Mouse (Mus musculus) T-helper 1 cell (primary cell): ENCODE data around the gene Rin3.

Source experiments
- in situ Hi-C: fragments of 300-600 bp; cut with MboI, MseI; formaldehyde crosslinking; loops from one replicate; pipeline ENCODE4 v1.15.1; 2025; ENCODE audit warnings: high pct_unique_total_duplicates

The Rin3 gene

DNA sequence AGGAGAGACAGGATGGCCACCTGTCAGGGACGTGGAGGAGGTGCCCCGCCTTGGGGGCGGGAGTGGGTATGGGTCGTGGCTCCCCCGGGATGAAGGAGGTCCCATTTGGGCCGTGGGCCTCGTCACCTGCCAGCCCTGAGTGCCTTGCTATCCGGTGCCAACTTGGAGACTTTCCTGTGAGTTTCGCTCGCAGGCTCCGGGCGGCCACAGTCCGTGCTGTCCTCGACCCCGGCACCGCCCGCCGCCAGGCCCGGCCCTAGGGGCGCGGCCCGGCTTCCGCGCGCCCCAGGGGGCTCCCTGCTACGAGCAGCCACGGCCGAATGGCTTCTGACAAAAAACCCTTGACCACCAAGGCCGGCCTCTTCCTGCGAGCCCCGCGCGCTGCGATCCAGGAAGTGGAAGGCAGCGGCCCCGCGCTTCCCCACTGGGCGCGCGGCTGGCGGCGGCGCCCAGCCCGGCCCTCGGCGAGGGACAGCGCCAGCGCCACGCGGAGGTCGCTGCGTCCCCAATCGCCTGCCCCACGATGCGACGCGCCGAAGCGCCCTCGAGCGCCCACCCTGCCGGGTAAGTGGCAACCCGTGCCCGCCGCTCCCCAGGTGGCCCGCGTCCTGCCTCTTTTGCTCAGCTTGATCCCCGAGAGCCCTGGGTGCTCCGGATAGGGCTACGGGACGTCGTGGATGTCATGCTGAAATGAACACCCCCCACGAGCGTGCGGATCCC is at the start of gene Rin3:
Rin3 (plus strand) TSS at position 286 of the 720 bp plus-strand sequence.
- in situ Hi-C loops, result loop anchor here (25.0 kb wide), 1 partner anchor 1196 kb away; the partner anchor contains the start of gene Ppp4r3a

DNA sequence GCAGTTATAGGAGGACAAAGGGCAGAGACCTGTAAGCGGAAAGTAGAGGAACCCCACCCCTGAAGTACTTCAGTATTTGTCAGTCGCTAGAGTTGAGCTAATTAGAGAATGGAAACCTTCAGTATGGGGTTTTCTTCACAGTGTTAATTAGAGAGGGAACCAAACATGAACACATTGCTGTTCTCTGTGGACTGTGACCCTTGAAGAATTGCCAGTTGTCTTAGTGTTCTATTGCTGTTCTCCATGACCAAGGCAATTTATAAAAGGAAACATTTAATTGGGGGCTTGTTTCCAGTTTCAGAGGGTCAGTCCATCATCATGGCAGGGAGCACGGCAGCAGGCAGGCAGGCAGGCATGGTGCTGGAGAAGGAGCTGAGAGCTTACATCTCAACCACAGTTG is 47.3 kb upstream of the Rin3 start:
- in situ Hi-C loops, result no loop called here

DNA sequence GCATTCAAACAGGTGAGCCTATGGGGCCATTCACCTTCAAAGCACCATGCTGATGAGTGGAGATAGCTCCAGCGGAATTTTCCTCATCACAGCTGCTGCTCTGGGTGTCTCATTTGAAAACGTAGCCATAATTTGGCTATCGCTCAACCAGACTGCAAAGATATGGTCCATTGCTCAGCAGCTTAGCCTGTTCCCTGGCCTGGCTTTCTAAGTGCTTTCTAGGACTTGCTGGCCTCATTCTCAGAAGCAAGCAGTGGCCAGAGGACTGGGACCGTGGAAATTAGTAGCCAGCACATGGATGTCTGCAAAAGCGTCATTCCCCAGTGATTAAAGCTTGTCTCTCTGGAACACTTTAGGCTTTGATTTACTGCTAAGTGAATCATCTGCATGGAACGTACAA is 46.5 kb upstream of the Rin3 start:
- in situ Hi-C loops, result no loop called here

DNA sequence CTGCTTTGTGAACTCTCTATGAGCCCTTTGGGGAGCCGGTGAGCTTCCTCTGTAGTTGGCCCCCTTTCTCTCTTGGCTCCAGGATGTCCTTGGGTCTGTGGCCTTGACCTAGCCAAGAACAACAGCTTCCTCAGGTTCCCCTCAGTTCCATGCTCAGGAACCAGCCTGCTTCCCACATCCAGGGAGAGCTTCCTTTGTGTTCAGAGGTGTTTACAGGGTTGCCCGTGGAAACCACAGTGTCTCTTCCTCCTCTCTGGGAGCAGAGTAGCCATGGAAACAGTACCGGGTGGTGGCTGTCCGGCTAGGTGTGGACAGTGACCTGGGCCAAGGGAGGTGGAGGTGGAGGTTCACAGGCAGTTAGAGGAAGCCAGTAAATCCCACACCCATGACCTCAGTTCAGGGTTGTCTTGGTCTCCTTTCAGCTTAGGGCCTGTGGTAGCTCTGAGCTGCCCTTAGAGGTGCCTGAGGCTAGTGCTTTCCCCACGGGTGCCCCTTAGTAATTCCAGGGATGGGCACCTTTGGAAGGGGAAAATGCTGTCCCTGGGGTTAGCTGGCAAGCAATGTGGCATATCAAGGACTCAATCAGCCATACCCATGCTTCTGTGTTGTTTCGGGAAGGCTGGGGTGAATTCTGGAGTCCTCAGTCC is 40.6 kb upstream of the Rin3 start:
- in situ Hi-C loops, result no loop called here

DNA sequence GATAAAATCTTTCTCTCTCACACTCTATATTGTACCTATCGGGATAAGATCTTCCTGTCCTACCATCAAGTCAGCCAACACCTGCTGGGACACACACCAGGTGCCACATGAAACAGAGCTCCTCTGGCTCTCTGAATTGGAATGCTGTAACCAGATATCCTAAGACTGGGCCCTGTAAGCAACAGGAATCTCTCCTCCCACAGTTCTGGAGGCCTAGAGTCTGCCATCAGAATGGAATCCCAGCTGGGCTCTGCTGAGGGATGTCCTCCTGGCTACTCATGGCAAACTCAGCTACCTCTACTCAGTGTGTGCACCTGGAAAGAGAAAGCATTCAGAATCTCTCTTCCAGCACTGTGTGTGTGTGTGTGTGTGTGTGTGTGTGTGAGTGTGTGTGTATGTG is 38.9 kb upstream of the Rin3 start:
- in situ Hi-C loops, result no loop called here

DNA sequence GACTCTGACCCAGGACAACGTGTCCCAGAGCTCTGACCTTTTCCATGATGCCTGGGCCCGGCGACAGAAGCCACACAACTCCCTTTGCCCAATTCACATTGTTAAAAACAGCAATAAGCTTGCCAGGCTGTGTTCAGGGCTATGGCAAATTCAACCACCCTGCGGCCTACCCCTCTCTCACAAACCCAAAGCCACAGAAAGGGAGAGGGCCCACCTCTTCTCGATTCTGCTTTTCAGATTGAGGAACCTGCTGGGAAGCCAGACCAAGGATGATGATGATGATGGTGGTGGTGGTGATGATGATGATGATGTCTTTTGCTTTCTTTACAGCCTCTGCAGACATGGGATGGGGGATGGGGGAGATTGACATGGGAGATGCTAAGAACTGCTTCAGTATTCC is 36.6 kb upstream of the Rin3 start:
- in situ Hi-C loops, result no loop called here

DNA sequence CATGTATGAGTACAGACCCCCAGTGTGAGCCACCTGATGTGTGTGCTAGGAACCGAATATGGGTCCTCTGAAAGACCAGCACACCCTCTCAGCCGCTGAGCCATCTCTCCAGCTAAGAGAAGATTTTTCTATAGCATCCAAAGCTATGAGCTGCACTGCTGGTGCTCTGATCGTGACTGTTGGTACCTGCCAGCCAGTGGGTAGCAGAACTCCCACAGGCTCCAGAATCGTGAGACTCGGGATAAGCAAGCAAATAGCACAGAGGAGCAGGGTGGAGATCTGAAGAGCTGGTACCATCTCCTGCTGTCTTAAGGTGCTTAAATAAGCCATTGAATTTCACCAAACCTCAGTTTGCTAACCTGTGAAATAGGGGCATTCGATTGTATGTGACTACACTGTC is 34.7 kb upstream of the Rin3 start:
- in situ Hi-C loops, result no loop called here

DNA sequence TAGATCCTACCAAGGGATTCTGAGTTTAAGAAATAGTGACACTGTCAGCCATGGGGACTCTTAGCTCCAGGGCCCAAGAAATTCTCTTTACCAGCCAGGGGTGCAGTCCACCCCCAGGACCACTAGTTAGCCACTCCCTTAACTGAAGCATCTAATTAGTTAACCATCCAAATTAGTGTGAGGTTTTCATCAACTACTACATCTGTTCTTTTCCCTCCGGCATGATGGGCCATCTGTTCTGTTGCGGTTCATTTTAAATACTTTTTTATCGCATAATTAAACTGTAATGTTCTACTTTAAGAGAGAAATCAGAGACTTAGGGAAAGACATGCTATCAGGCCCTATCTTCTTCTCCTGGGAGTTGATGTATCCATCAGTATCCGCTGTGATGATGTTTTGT is 32.5 kb upstream of the Rin3 start:
- in situ Hi-C loops, result no loop called here

DNA sequence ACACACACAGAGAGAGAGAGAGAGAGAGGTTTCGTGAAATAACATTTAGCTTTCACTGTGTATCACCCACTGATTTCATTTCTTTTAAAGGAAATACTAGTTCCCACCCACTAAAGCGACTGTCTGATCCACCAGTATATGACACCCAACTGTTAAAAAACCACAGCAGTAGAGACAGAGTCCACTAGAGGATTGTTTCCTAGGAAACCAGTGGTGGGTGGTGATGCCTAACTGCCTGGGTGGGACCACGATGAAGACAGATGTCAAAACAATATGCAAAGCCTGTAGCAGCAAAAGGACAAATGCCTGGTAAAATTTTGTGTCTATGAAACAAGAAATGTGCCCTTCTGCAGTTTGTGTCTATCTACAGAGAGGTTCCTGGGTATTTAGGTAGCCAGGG is 31.8 kb upstream of the Rin3 start:
- in situ Hi-C loops, result no loop called here

DNA sequence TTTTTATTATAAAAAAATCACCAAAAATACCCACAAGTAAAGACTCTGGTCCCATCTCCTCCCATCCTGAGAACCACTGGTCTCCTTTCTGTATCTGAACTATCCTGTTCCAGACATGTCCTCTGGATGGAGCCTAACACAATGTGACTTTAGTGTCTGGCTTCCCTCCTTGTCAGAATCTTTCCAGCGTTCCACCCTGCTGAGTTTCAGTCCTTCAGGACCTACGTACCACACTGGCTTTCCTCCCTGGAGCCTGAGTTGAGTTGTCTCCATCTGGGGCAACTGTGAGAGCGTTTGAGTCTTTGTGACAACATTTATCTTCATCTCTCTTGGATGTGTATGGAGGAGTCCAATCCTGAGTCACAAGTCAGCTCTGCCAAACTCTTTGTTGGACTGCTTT is 30.9 kb upstream of the Rin3 start:
- in situ Hi-C loops, result no loop called here

DNA sequence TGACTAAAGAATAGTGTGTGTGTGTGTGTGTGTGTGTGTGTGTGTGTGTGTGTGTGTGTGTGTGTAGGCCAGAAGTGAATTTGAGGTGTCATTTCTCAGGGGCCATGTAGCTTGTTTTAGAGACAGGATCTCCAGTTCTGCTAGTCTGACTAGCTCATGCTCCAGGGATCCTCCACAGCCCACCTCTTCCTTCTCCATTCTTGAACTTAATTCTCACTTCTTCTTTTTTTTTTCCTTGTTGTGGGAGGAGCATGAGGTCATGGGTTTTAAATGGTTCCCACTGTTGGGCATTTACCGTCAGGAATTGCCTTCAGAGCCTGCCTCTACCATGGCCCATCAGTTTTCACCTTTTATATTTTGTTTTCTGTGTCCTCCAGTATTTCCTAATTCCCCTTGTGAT is 30.3 kb upstream of the Rin3 start:
- in situ Hi-C loops, result no loop called here

DNA sequence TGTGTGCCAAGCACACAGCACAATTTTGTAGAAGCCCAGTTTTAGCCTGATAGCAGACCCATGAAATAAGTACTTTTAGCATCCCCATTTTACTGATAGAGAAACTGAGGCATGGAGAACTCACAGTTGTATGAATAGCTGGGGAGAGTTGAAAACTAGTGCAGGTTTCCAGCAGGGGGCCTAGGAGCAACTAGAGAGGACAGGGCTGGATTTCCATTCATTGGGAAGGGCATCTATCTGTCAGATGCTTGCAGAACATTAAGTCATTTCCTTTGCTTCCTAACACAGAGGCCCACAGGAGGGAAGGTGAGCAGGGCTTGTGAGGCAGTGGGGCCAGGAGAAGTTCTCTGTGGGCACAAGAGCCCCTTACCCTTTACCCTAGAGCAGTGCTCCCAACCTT is 27.8 kb upstream of the Rin3 start:
- in situ Hi-C loops, result no loop called here

DNA sequence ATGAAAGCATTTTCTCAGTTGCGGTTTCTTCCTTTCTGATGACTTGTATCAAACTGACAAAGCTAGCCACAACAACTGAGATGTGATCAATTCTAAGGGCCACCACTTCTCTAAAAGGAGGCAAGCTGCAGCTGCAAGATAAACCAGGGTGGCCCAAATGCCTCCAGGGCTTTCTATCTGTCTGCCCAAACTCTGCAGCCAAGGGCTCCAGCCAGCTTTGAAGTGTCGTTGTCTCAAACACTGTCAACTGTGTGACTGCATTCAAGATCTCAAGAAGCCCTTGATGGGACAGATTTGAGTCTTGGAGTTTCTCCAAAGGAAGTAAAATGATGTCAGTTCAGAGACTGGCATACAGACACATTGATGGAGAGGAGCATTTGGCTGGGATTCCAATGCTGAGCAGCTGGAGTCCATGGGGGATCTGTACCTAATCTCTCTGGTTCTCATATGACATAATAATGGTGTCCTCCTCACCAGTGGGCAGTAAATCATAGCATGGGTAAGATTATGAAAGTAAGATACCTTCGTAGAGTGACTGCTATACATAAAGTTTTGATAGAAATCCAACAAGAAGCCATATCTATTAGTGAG is 24.2 kb upstream of the Rin3 start:
- in situ Hi-C loops, result no loop called here

DNA sequence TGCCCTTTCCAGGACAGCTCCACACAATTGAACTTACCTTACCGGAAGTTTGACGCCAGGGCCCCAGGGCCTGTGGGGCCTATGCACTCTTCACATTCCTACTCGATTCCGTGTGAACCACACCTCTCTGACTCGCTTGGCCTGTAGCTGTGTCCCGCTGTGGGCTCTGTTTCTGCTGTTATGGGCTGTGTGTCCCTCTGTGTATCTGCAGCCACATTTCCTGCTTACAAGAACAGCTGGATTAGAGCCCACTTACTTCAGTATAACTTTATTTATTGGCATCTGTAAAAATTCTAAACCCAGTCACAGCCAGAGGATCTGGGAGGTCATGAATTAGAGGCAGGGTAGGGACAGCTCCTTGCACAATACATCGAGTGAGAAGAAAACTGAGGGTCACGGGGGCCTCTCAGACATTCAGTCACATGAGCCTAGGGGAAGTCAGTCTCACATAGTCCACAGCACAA is 20.9 kb upstream of the Rin3 start:
- in situ Hi-C loops, result no loop called here

DNA sequence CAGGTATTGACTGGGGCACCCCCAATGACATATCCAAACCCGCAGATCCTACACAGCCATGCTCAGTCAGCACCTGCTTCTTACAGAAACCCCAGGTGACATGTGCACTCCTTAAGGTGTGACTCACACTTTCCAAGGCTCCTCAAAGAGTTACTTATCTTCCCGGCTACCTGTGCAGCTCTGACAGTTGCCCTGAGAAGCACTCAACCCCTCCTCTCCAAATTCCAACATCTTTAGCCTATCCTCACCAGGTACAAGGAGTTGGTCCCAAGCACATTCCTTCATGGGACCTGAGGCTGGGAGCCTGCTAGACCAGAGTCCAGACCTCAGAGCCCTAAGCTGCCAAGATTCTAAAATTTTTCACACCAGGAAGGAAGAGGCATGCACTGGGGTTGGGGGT is 20.0 kb upstream of the Rin3 start:
- in situ Hi-C loops, result no loop called here

DNA sequence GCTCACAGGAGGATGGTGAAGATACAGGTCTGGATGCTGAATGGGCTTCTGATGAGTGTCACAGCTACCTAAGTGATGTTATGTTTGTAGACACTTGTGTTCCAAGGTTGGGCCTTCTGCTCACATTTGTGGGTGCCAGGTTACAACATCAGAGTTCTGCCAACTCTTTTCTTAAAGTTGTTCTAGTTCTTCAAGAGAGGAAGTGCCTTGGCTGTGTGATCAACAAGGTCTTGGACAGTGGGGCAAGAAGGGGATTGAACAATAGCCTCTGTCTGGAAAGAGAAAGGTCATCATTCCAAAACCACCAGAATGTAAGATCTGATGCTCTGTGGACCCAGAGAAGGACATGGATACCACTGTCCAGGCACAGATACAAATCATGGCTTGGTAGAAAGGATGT is 19.6 kb upstream of the Rin3 start:
- in situ Hi-C loops, result no loop called here

DNA sequence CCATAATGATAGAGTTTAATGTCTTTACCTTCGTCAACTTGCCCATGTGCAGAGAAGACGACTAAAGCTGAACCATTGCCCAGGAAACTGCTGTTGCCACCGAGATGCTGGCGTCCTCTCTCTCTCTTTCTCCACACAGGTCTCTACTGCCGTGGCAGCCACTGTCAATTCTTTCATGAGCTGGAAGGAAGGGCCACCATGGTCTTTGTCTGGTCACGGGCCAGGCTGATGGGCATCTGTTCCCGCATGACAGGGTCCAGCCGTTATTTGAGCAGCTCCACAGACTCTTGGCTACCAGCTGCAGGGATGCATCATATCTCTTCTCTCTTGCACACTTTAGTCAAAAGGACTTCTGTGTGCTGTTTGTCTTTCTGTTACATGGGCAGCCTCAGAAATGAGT is 16.4 kb upstream of the Rin3 start:
- in situ Hi-C loops, result no loop called here

DNA sequence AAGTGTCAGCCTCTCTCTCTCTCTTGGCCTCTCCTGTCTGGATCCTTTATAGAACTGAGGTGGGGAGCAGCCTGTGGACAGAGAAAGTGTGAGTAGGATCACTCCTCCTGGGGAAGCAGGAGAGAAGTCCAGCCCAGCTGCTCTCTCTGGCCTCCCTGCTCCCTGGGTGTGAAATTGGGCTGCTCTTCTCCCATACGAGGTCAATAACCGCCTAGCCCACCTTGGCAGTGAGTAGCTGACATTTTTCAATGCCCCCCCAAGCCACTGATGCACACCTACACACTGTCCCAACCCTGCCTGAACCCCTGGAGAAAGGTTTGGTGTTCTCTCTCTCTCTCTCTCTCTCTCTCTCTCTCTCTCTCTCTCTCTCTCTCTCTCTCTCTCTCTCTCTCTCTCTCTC is 13.7 kb upstream of the Rin3 start:
- in situ Hi-C loops, result no loop called here

DNA sequence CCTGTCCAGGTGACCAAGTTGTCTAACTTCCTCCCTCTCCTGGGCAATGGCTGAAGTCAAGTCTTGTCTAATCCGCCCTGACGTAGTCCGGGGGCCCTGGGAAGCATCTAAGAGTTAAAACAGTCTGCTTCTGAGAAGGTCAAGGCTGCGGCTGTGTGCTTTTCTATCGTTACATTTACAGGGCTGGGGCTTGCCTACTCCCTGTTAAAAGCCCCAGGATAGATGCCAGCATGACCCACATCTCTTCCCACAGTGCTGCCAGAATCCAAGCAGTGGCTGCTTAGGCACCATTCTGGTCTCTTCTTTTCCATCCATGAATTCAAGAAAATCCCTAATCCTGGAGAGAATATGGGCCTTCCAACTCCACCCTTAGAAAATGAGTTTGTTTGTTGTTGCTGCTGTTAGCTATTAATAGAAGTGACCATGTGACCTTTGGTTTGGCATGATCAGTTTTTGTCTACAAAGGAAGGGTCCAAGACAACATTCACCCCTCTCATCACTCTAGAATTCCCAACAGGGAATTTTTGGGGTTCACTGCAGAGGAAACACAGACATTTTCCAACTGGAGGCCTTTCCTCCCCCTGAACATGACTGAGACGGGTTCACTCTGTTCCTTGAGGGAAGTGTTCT is 12.0 kb upstream of the Rin3 start:
- in situ Hi-C loops, result no loop called here

DNA sequence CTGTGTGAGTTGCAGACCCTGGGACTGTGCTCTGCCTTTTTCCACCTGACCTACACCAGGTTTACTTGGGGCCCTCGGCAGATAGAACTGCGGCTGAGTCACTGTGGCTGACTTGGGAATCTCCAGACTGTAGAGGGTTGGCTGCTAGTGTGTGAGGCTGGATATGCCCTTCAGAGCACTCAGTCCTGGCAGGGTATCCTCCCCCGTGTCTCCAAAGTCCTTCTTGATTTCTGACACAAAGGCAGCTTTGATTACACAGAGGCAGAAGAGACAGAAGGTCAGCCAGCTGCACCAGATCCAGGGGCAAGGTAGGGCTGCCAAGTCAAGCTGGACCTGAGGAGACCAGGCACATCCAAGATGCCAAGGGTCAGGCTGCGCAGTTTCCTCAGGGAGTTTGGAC is 11.4 kb upstream of the Rin3 start:
- in situ Hi-C loops, result no loop called here

DNA sequence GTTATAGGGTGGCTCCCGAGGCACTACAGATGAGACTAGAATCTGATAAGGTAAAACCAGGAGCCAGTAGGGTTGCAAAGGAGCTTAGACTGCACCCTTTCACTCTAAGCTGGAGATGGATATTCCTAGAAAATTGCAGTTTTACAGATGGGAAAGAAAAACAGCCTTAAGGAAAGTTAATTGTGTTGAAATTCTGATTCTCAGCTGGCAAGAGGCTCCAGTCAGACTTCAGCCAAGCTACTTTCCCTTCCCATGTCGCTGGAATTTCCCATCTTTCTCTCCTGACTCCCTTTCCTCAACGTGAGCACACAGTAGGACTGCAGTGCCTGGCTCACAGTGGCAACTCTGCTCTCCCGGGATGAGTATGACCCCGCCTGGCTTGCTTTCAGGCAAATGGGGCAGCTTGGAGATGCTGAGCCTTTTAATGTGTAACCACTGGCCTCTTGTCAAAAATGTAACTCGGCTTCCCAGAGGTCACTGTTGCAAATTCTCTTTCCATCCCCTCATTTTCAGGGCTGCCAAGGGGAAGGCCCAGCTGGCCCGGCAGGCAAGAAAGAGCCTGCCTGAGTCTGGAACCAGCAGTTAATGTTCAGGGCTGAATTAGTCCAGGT is 6.9 kb upstream of the Rin3 start:
- in situ Hi-C loops, result loop anchor here (25.0 kb wide), 1 partner anchor 1189 kb away; the partner anchor contains the start of gene Ppp4r3a

DNA sequence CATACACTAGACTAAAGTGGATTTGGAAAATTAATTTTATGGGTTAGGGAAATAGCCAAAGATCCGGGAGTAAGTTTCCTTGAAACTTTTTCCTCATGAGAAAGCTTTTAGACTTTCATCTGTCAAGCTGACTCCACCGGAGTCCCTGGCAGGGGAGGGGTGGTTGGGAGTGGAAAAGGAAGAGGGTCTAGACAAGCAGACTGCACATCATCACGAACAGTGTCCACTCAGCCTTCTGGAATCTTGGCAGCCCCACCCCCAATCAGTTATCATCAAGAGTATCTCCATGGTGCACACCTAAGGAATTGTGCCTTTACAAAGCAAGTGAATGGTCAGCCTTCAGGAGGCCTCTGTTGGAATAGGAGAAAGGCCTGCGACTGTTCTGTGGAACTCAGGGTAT is 2.6 kb upstream of the Rin3 start:
- in situ Hi-C loops, result loop anchor here (25.0 kb wide), 1 partner anchor 1193 kb away; the partner anchor contains the start of gene Ppp4r3a
